Mouse (Mus musculus) embryo, embryonic 11 days (tissue): ENCODE measurements around the gene Tuba3b.

Source experiments
- DNase-seq: peaks from one replicate; pipeline ENCODE4 v3.0.0-alpha.2; 2015

Tuba3b gene

GRCm38 (mm10) chr6:145669596-145670071, 54.1 kb downstream of the Tuba3b start:
- no peak for DNase-seq
